ENCODE assay signal across 24 mouse cellular contexts in genomic region chr5:36595115-36595514, GRCm38 (mm10). TPM values are rescaled to one million over a fixed set of nuclear protein-coding genes. Genes with fewer than 3 reads are reported as not detected.
A peak's percentile ranks its signal among the peaks of the same experiment; 100 is the strongest.
DNase-seq lines count a peak whose midpoint lies in the region; ATAC-seq and TF ChIP-seq lines count a peak whose summit lies in the region.
"Had no signal": no experiment of that assay in that cellular context is flagged by ENCODE, and none has a peak within 500 bp of the region (broad histone marks: within the 10 kb centered on the region; RNA-seq: fewer than 3 reads in every experiment).

No protein-coding gene starts in this region.

- no peak for TF ChIP-seq CTCF in gastrocnemius, adult 2 months (IDR thresholded peaks at IDR 0.05)
- peak; percentile 34; the same call in 1 of the 2 replicates for TF ChIP-seq CTCF in lung, postnatal 0 days (IDR thresholded peaks at IDR 0.05)
- TF ChIP-seq CTCF in cortical plate, adult 2 months (IDR thresholded peaks at IDR 0.05; ENCODE audit: extremely low read depth, insufficient read depth, low read length): 0 out of 2 replicates have a peak, but pooled peaks have one; percentile 2

- intact Hi-C loops in gastrocnemius, adult 2 months (cut with DNase I): no loop called here
- intact Hi-C loops in heart, postnatal 14 days (cut with DNase I): no loop called here

- 23% methylated on average over 3 of the region's 3 CpGs for WGBS in lung, postnatal 0 days
- 44% methylated on average over 3 of the region's 3 CpGs for WGBS in midbrain, embryonic 11.5 days

- H3K36me3 ChIP-seq in lung, postnatal 0 days (ENCODE audit: insufficient read depth, low read length): no peaks in the 10 kb centered on the region
- H3K36me3 ChIP-seq in midbrain, embryonic 11.5 days (ENCODE audit: control insufficient read depth, insufficient read depth, low read length): no peaks in the 10 kb centered on the region

- H3K4me3 ChIP-seq in gastrocnemius, adult 2 months: no peak overlapping the region
- no peak overlapping the region for H3K4me3 ChIP-seq in lung, postnatal 0 days (ENCODE audit: low read depth, low read length)
- no peak overlapping the region for H3K4me3 ChIP-seq in cortical plate, adult 2 months (ENCODE audit: insufficient read depth, low read length)
- H3K4me3 ChIP-seq in midbrain, embryonic 11.5 days (ENCODE audit: low read depth, low read length): no peak overlapping the region
- H3K4me3 ChIP-seq: embryonic facial prominence, embryonic 12.5 days; erythroblast, embryonic 14.5 days; heart, embryonic 10.5 days; hindbrain, embryonic 12.5 days; limb, embryonic 15.5 days; lung, embryonic 15.5 days; myocyte had no signal

- no peak overlapping the region for H3K9ac ChIP-seq in lung, postnatal 0 days (replicated peaks; ENCODE audit: low read depth)
- H3K9ac ChIP-seq in midbrain, embryonic 11.5 days (ENCODE audit: low read length): no peak overlapping the region
- H3K9ac ChIP-seq: embryonic facial prominence, embryonic 12.5 days; hindbrain, embryonic 12.5 days; limb, embryonic 15.5 days; lung, embryonic 15.5 days had no signal

- no peak overlapping the region for H3K27ac ChIP-seq in gastrocnemius, adult 2 months
- no peak overlapping the region for H3K27ac ChIP-seq in lung, postnatal 0 days (ENCODE audit: low read length)
- no peak overlapping the region for H3K27ac ChIP-seq in cortical plate, adult 2 months (ENCODE audit: insufficient read depth, low read length)
- H3K27ac ChIP-seq in midbrain, embryonic 11.5 days (ENCODE audit: low read depth, low read length): no peak overlapping the region
- H3K27ac ChIP-seq: embryonic facial prominence, embryonic 12.5 days; heart, embryonic 10.5 days; hindbrain, embryonic 12.5 days; limb, embryonic 15.5 days; lung, embryonic 15.5 days had no signal

- TF ChIP-seq POLR2A in cortical plate, adult 2 months (IDR thresholded peaks at IDR 0.05; ENCODE audit: extremely low read depth, insufficient read depth, low read length): no peak

- H3K27me3 ChIP-seq in lung, postnatal 0 days (replicated peaks; ENCODE audit: insufficient read depth, low read length): no peaks in the 10 kb centered on the region
- H3K27me3 ChIP-seq in midbrain, embryonic 11.5 days (ENCODE audit: control insufficient read depth, insufficient read depth, low read length): no peaks in the 10 kb centered on the region
- H3K27me3 ChIP-seq: embryonic facial prominence, embryonic 12.5 days; hindbrain, embryonic 12.5 days; limb, embryonic 15.5 days; lung, embryonic 15.5 days had no signal

- peak; percentile 2 for DNase-seq in gastrocnemius, adult 2 months
- DNase-seq in gastrocnemius, adult 18-20 months (ENCODE audit: low spot score): no peak
- no peak for DNase-seq in lung, postnatal 0 days (ENCODE audit: low spot score)
- no peak for DNase-seq in lung, postnatal 4 days
- no peak for DNase-seq in heart, postnatal 14 days
- DNase-seq in midbrain, embryonic 11.5 days (ENCODE audit: low spot score, missing footprints): no peak
- DNase-seq in adrenal gland, postnatal 25 days: no peak
- DNase-seq: B cell, adult 2 months; cerebellum, adult 2 months; cerebellum, postnatal 36 days; kidney, adult 8-10 months; kidney, postnatal 25 days; layer of hippocampus, adult 9-11 months; midbrain, embryonic 14.5 days; spleen, adult 18-20 months had no signal

- TF ChIP-seq EP300 in lung, postnatal 0 days (IDR thresholded peaks at IDR 0.05): no peak

- no peak for ATAC-seq in lung, postnatal 0 days
- ATAC-seq in midbrain, embryonic 11.5 days (ENCODE audit: low FRiP score): no peak
- ATAC-seq: forebrain, embryonic 14.5 days had no signal

- H3K4me1 ChIP-seq in lung, postnatal 0 days (ENCODE audit: insufficient read depth, low read depth, low read length): no peaks in the 10 kb centered on the region
- H3K4me1 ChIP-seq in cortical plate, adult 2 months (ENCODE audit: control insufficient read depth, insufficient read depth, low read length): peaks cover 5% of the 10 kb centered on the region
- no peaks in the 10 kb centered on the region for H3K4me1 ChIP-seq in midbrain, embryonic 11.5 days (ENCODE audit: control insufficient read depth, insufficient read depth, low read length)
- H3K4me1 ChIP-seq: embryonic facial prominence, embryonic 12.5 days; hindbrain, embryonic 12.5 days; lung, embryonic 15.5 days had no signal

- no peaks in the 10 kb centered on the region for H3K9me3 ChIP-seq in lung, postnatal 0 days (ENCODE audit: low read length)
- no peaks in the 10 kb centered on the region for H3K9me3 ChIP-seq in midbrain, embryonic 11.5 days (ENCODE audit: control insufficient read depth, low read length)
- H3K9me3 ChIP-seq: embryonic facial prominence, embryonic 12.5 days; heart, embryonic 10.5 days; hindbrain, embryonic 12.5 days; limb, embryonic 15.5 days; lung, embryonic 15.5 days had no signal

- no peak overlapping the region for H3K4me2 ChIP-seq in lung, postnatal 0 days (replicated peaks; ENCODE audit: low read depth, low read length)
- H3K4me2 ChIP-seq in midbrain, embryonic 11.5 days: no peak overlapping the region
- H3K4me2 ChIP-seq: embryonic facial prominence, embryonic 12.5 days; hindbrain, embryonic 12.5 days; limb, embryonic 15.5 days; lung, embryonic 15.5 days had no signal

RNA-seq across cellular contexts. Expression of gene Tbc1d14, which starts 2.0 kb away (rescaled TPM):
- 10 to 100 TPM; 14.3 to 16.7 TPM for total RNA-seq in gastrocnemius, adult 2 months (2021)
- total RNA-seq in gastrocnemius, adult 18-20 months (2021): 10 to 100 TPM; 14.5 to 14.6 TPM
- 13.8 and 15.0 TPM in 2 replicates for polyA plus RNA-seq in lung, postnatal 0 days (2015; fragmentation: Nextera tagmentation; extraction: Ambion mirVana)
- polyA plus RNA-seq in cortical plate, adult 2 months (2012; rRNA removed): 67.0 and 68.4 TPM in 2 replicates
- 10 to 100 TPM; 14.5 to 17.0 TPM for total RNA-seq in heart, postnatal 14 days (2021)
- 41.2 TPM in 2 replicates for polyA plus RNA-seq in midbrain, embryonic 11.5 days (2014; fragmentation: Nextera tagmentation; extraction: Ambion mirVana)
- total RNA-seq in adrenal gland, postnatal 25 days (2021): 31.5 and 42.4 TPM in 2 replicates
